In genomic region chr5:112520826-112521702, GRCm38 (mm10) we compare ENCODE assay signal across 10 mouse cellular contexts. TPM values are rescaled to one million over a fixed set of nuclear protein-coding genes. Genes with fewer than 3 reads are reported as not detected.
DNase-seq lines count a peak whose midpoint lies in the region; ATAC-seq and TF ChIP-seq lines count a peak whose summit lies in the region.
"Had no signal": no experiment of that assay in that cellular context is flagged by ENCODE, and none has a peak within 500 bp of the region (broad histone marks: within the 10 kb centered on the region; RNA-seq: fewer than 3 reads in every experiment).

No protein-coding gene starts in this region.

- H3K36me3 ChIP-seq in midbrain, embryonic 10.5 days: 0 out of 2 replicates have a peak, but pooled peaks cover 4% of the 10 kb centered on the region
- no peaks in the 10 kb centered on the region; the same call in 1 of the 2 replicates for H3K36me3 ChIP-seq in midbrain, postnatal 0 days (ENCODE audit: insufficient read depth, low read length)
- H3K36me3 ChIP-seq in forebrain, embryonic 12.5 days (replicated peaks): no peaks in the 10 kb centered on the region; the same call in 1 of the 2 replicates
- H3K36me3 ChIP-seq in limb, embryonic 13.5 days: no peaks in the 10 kb centered on the region
- H3K36me3 ChIP-seq in stomach, embryonic 15.5 days: no peaks in the 10 kb centered on the region

- peak; percentile 88 for DNase-seq in midbrain, embryonic 10.5 days (ENCODE audit: low spot score)
- no peak for DNase-seq in midbrain, postnatal 0 days (ENCODE audit: low spot score)
- no peak for DNase-seq in gastrocnemius, postnatal 25 days
- DNase-seq: lung, postnatal 4 days had no signal

- TF ChIP-seq CTCF in midbrain, postnatal 0 days (IDR thresholded peaks at IDR 0.05): no peak

- H3K27ac ChIP-seq in midbrain, embryonic 10.5 days (replicated peaks): peak overlapping the region; percentile 76
- no peak overlapping the region for H3K27ac ChIP-seq in midbrain, postnatal 0 days (ENCODE audit: low read depth, low read length)
- H3K27ac ChIP-seq in forebrain, embryonic 12.5 days: peak overlapping the region; percentile 78
- H3K27ac ChIP-seq in limb, embryonic 13.5 days: no peak overlapping the region; the same call in 1 of the 2 replicates
- H3K27ac ChIP-seq in stomach, embryonic 15.5 days: no peak overlapping the region

- peaks cover 79% of the 10 kb centered on the region for H3K27me3 ChIP-seq in midbrain, embryonic 10.5 days (ENCODE audit: low read depth, poor library complexity, severe bottlenecking)
- H3K27me3 ChIP-seq in midbrain, postnatal 0 days (ENCODE audit: insufficient read depth, low read length): no peaks in the 10 kb centered on the region
- H3K27me3 ChIP-seq in forebrain, embryonic 12.5 days: peaks cover 6% of the 10 kb centered on the region; the same call in 1 of the 2 replicates
- peaks cover 16% of the 10 kb centered on the region; the same call in 1 of the 2 replicates for H3K27me3 ChIP-seq in limb, embryonic 13.5 days
- H3K27me3 ChIP-seq in stomach, embryonic 15.5 days (replicated peaks): no peaks in the 10 kb centered on the region; the same call in 1 of the 2 replicates

- no peak overlapping the region for H3K4me2 ChIP-seq in midbrain, postnatal 0 days (ENCODE audit: low read depth, low read length, poor library complexity, severe bottlenecking)
- H3K4me2 ChIP-seq in forebrain, embryonic 12.5 days: peak overlapping the region; percentile 31
- 0 out of 2 replicates have a peak overlapping the region, but pooled peaks have one; percentile 4 for H3K4me2 ChIP-seq in limb, embryonic 13.5 days (replicated peaks)
- no peak overlapping the region for H3K4me2 ChIP-seq in stomach, embryonic 15.5 days

- 2% methylated on average over 8 of the region's 8 CpGs for WGBS in midbrain, embryonic 10.5 days
- 10% methylated on average over 8 of the region's 8 CpGs for WGBS in midbrain, postnatal 0 days
- 0% methylated on average over 8 of the region's 8 CpGs for WGBS in forebrain, embryonic 12.5 days
- 11% methylated on average over 8 of the region's 8 CpGs for WGBS in limb, embryonic 13.5 days
- 14% methylated on average over 8 of the region's 8 CpGs for WGBS in stomach, embryonic 15.5 days

- peaks cover 7% of the 10 kb centered on the region; the same call in 1 of the 2 replicates for H3K9me3 ChIP-seq in midbrain, embryonic 10.5 days (replicated peaks)
- no peaks in the 10 kb centered on the region for H3K9me3 ChIP-seq in midbrain, postnatal 0 days (ENCODE audit: low read length)
- no peaks in the 10 kb centered on the region for H3K9me3 ChIP-seq in forebrain, embryonic 12.5 days
- H3K9me3 ChIP-seq in limb, embryonic 13.5 days: no peaks in the 10 kb centered on the region
- no peaks in the 10 kb centered on the region for H3K9me3 ChIP-seq in stomach, embryonic 15.5 days

- peak overlapping the region; percentile 32 for H3K4me3 ChIP-seq in midbrain, embryonic 10.5 days
- no peak overlapping the region for H3K4me3 ChIP-seq in midbrain, postnatal 0 days (ENCODE audit: low read depth, low read length)
- H3K4me3 ChIP-seq in forebrain, embryonic 12.5 days (replicated peaks): no peak overlapping the region
- H3K4me3 ChIP-seq in limb, embryonic 13.5 days: no peak overlapping the region
- H3K4me3 ChIP-seq in stomach, embryonic 15.5 days (replicated peaks): no peak overlapping the region
- H3K4me3 ChIP-seq: erythroblast, embryonic 14.5 days had no signal

- no peak for ATAC-seq in midbrain, postnatal 0 days (ENCODE audit: low FRiP score)
- peak; percentile 87 for ATAC-seq in forebrain, embryonic 12.5 days (ENCODE audit: low FRiP score)
- peak; percentile 66; the same call in 1 of the 2 replicates for ATAC-seq in limb, embryonic 13.5 days (ENCODE audit: low FRiP score, low read depth)
- ATAC-seq in stomach, embryonic 15.5 days (ENCODE audit: insufficient read depth, low FRiP score, low read depth): peak; percentile 16; the same call in 1 of the 2 replicates
- no peak for ATAC-seq in inflammation-experienced regulatory T-cells, adult 6 months
- no peak for ATAC-seq in megakaryocyte progenitor cell, adult 5-6 weeks (replicated peaks; ENCODE audit: poor library complexity)

- H3K4me1 ChIP-seq in midbrain, embryonic 10.5 days: peaks cover 66% of the 10 kb centered on the region
- peaks cover 14% of the 10 kb centered on the region for H3K4me1 ChIP-seq in midbrain, postnatal 0 days (ENCODE audit: insufficient read depth, low read length)
- H3K4me1 ChIP-seq in forebrain, embryonic 12.5 days: peaks cover 46% of the 10 kb centered on the region
- H3K4me1 ChIP-seq in limb, embryonic 13.5 days: peaks cover 35% of the 10 kb centered on the region
- H3K4me1 ChIP-seq in stomach, embryonic 15.5 days: peaks cover 12% of the 10 kb centered on the region; the same call in 1 of the 2 replicates

- H3K9ac ChIP-seq in midbrain, postnatal 0 days (replicated peaks; ENCODE audit: low read length, poor library complexity, severe bottlenecking): no peak overlapping the region; the same call in 1 of the 2 replicates
- H3K9ac ChIP-seq in forebrain, embryonic 12.5 days: no peak overlapping the region
- H3K9ac ChIP-seq in limb, embryonic 13.5 days: 0 out of 2 replicates have a peak overlapping the region, but pooled peaks have one; percentile 13
- no peak overlapping the region for H3K9ac ChIP-seq in stomach, embryonic 15.5 days

RNA-seq across cellular contexts. Expression of gene Sez6l, which starts 55.9 kb away (rescaled TPM):
- polyA plus RNA-seq in midbrain, embryonic 10.5 days (2016; fragmentation: Nextera tagmentation; extraction: Ambion mirVana): 1.7 and 2.7 TPM in 2 replicates
- 101 and 115 TPM in 2 replicates for total RNA-seq in midbrain, postnatal 0 days (2014; rRNA removed)
- 60.7 and 65.7 TPM in 2 replicates for polyA plus RNA-seq in midbrain, postnatal 0 days (2015; fragmentation: Nextera tagmentation; extraction: Ambion mirVana)
- polyA plus RNA-seq in forebrain, embryonic 12.5 days (2016; fragmentation: Nextera tagmentation; extraction: Ambion mirVana): 13.4 and 14.8 TPM in 2 replicates
- polyA plus RNA-seq in limb, embryonic 13.5 days (2015; fragmentation: Nextera tagmentation; extraction: Ambion mirVana): 0.25 and 0.40 TPM in 2 replicates
- polyA plus RNA-seq in stomach, embryonic 15.5 days (2015; fragmentation: Nextera tagmentation; extraction: Ambion mirVana): 2.0 and 2.3 TPM in 2 replicates
- not detected for total RNA-seq in gastrocnemius, postnatal 25 days (2021)
- under 1 TPM in 1 of 3 experiments, not detected in 2; 0.08 TPM for polyA plus RNA-seq in inflammation-experienced regulatory T-cells, adult 6 months (2017; shearing (Covaris generic))
- total RNA-seq in megakaryocyte progenitor cell, adult 5-6 weeks (2015): not detected in 2 replicates
- not detected in 2 replicates for total RNA-seq in megakaryocyte progenitor cell, adult 5-6 weeks (2017)
- polyA plus RNA-seq: erythroblast, embryonic 14.5 days had no signal

Comparison
In these comparisons a context has a peak if more than half of its experiments do, and no peak if none do; other contexts are left out.
1. H3K27ac ChIP-seq: peak in midbrain, embryonic 10.5 days (single experiment) and forebrain, embryonic 12.5 days (single experiment); none in midbrain, postnatal 0 days (single experiment), limb, embryonic 13.5 days (single experiment) and stomach, embryonic 15.5 days (single experiment).
2. ATAC-seq: peak in forebrain, embryonic 12.5 days (single experiment), limb, embryonic 13.5 days (single experiment) and stomach, embryonic 15.5 days (single experiment); none in midbrain, postnatal 0 days (single experiment), inflammation-experienced regulatory T-cells, adult 6 months (single experiment) and megakaryocyte progenitor cell, adult 5-6 weeks (single experiment).
3. H3K4me2 ChIP-seq: peak in forebrain, embryonic 12.5 days (single experiment) and limb, embryonic 13.5 days (single experiment); none in midbrain, postnatal 0 days (single experiment) and stomach, embryonic 15.5 days (single experiment).